Mouse (Mus musculus) midbrain, embryonic 11.5 days (tissue): Measurements from ENCODE around the gene Serpini2. TPM values are rescaled to one million over a fixed set of nuclear protein-coding genes. Genes with fewer than 3 reads are reported as not detected.

Experiments used
- ATAC-seq: fragments of 200-750 bp; cut with Nextera tagmentation; 2 replicates; pipeline ENCODE4 v1.8.0; 2017; ENCODE audit warnings: moderate TSS enrichment, moderate library complexity; ENCODE audit not compliant: low FRiP score
- DNase-seq: peaks from one replicate; pipeline ENCODE4 v3.0.0; 2015; ENCODE audit warnings: low spot score; ENCODE audit errors: missing footprints
- H3K27ac ChIP-seq: fragments of 300-500 bp; sonication (generic); 2 replicates; pipeline ENCODE4 v1.5.1; 2014; ENCODE audit warnings: low read depth, low read length
- H3K27me3 ChIP-seq: fragments of 300-500 bp; sonication (generic); 2 replicates; pipeline ENCODE4 v1.6.1; 2014; ENCODE audit warnings: mild to moderate bottlenecking, low read length, moderate library complexity, mixed read lengths; ENCODE audit not compliant: control insufficient read depth, insufficient read depth
- H3K36me3 ChIP-seq: fragments of 300-500 bp; sonication (generic); 2 replicates; pipeline ENCODE4 v1.6.1; 2014; ENCODE audit warnings: mild to moderate bottlenecking, low read length, moderate library complexity, mixed read lengths; ENCODE audit not compliant: control insufficient read depth, insufficient read depth
- H3K4me1 ChIP-seq: fragments of 300-500 bp; sonication (generic); 2 replicates; pipeline ENCODE4 v1.6.1; 2014; ENCODE audit warnings: low read length; ENCODE audit not compliant: control insufficient read depth, insufficient read depth
- H3K4me2 ChIP-seq: fragments of 300-500 bp; sonication (generic); 2 replicates; pipeline ENCODE4 v1.6.1; 2014; ENCODE audit warnings: mild to moderate bottlenecking, moderate library complexity
- H3K4me3 ChIP-seq: fragments of 300-500 bp; sonication (generic); 2 replicates; pipeline ENCODE4 v1.5.1; 2014; ENCODE audit warnings: low read depth, low read length
- H3K9ac ChIP-seq: fragments of 300-500 bp; sonication (generic); 2 replicates; pipeline ENCODE4 v1.6.1; 2014; ENCODE audit warnings: low read length
- H3K9me3 ChIP-seq: fragments of 300-500 bp; sonication (generic); 2 replicates; pipeline ENCODE4 v1.6.1; 2016; ENCODE audit warnings: low read length; ENCODE audit not compliant: control insufficient read depth
- WGBS: fragments of 180-500 bp; shearing (Covaris S2); extraction: QIAGEN DNeasy Blood & Tissue Kit; methylation state at CpG from one replicate; pipeline ENCODE4 v1.1.7; 2014; 5-methylcytosine and 5-hydroxymethylcytosine counted together
- polyA plus RNA-seq: library from polyadenylated mRNA; unstranded; fragments of >200 nt; fragmentation: Nextera tagmentation; extraction: Ambion mirVana; gene quantifications from 2 replicates; pipeline ENCODE4 v1.2.1, GENCODE M21; 2014

Serpini2 gene
- polyA plus RNA-seq, 1 experiment from 2014 or later, result not detected

GRCm38 (mm10) chr3:75293243-75293642, 23.4 kb upstream of the Serpini2 start:
- no peak for ATAC-seq
- H3K9me3 ChIP-seq, result no peaks in the 10 kb centered on the region
- H3K27ac ChIP-seq, result no peak overlapping the region
- H3K4me1 ChIP-seq, result peaks cover 4% of the 10 kb centered on the region; the same call in 1 of the 2 replicates
- no peaks in the 10 kb centered on the region for H3K27me3 ChIP-seq
- no peak for DNase-seq
- H3K9ac ChIP-seq, result no peak overlapping the region
- WGBS, result 83% methylated on average over 2 of the region's 2 CpGs
- no peak overlapping the region for H3K4me3 ChIP-seq
- H3K36me3 ChIP-seq, result no peaks in the 10 kb centered on the region
- H3K4me2 ChIP-seq, result no peak overlapping the region

- H3K27ac ChIP-seq, result no peak overlapping the region
- no peak for ATAC-seq
Measured at GRCm38 (mm10) chr3:75277455-75277854, 7.6 kb upstream of the Serpini2 start.

DNA sequence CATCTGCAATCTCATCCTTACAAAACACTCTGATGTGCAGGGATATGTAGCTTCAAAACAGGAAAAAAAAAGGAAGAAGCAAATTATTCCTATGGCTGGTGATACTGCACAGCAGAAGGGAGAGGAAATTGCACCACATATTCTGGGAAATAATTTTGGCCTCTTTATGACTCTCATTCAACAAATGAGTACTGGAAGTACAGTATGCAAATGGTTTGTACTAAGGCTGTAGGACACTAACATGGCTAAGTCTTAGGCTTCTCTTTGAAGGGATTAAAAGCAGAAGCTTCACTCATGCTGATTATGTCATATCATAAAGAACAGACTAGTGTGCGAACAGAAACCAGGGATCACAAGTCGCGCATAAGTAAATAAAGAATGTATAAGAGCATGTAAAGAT, 6.6 kb upstream of the Serpini2 start:
- Histone ChIP-seq H3K27me3 (no peaks in the 10 kb centered on the region), H3K27ac (no peak overlapping the region), H3K4me2 (no peak overlapping the region), H3K9me3 (no peaks in the 10 kb centered on the region), H3K4me3 (no peak overlapping the region), H3K36me3 (no peaks in the 10 kb centered on the region), H3K4me1 (no peaks in the 10 kb centered on the region), H3K9ac (no peak overlapping the region)
- ATAC-seq (no peak), DNase-seq (no peak)
- 78% methylated on average over 3 of the region's 3 CpGs for WGBS

More at GRCm38 (mm10) chr3:75277455-75277854, 7.6 kb upstream of the Serpini2 start:
- 85% methylated on average over 4 of the region's 4 CpGs for WGBS
- Histone ChIP-seq H3K9ac (no peak overlapping the region), H3K4me2 (no peak overlapping the region), H3K4me1 (no peaks in the 10 kb centered on the region), H3K36me3 (no peaks in the 10 kb centered on the region), H3K4me3 (no peak overlapping the region), H3K9me3 (no peaks in the 10 kb centered on the region), H3K27me3 (no peaks in the 10 kb centered on the region)
- no peak for DNase-seq

- no peak for ATAC-seq
- no peak overlapping the region for H3K4me2 ChIP-seq
- no peak for DNase-seq
Measured at GRCm38 (mm10) chr3:75275127-75275526, 5.2 kb upstream of the Serpini2 start.

GRCm38 (mm10) chr3:75259356-75259755, 10.5 kb downstream of the Serpini2 start:
- H3K4me2 ChIP-seq, result no peak overlapping the region
- DNase-seq, result no peak
- ATAC-seq, result no peak
- no peaks in the 10 kb centered on the region for H3K27me3 ChIP-seq
- H3K9ac ChIP-seq, result no peak overlapping the region
- no peak overlapping the region for H3K27ac ChIP-seq
- H3K9me3 ChIP-seq, result no peaks in the 10 kb centered on the region
- no peaks in the 10 kb centered on the region for H3K4me1 ChIP-seq
- no peak overlapping the region for H3K4me3 ChIP-seq
- H3K36me3 ChIP-seq, result no peaks in the 10 kb centered on the region

More at GRCm38 (mm10) chr3:75275127-75275526, 5.2 kb upstream of the Serpini2 start:
- no peaks in the 10 kb centered on the region for H3K27me3 ChIP-seq
- H3K9me3 ChIP-seq, result no peaks in the 10 kb centered on the region
- no peaks in the 10 kb centered on the region for H3K36me3 ChIP-seq
- no peak overlapping the region for H3K4me3 ChIP-seq
- no peaks in the 10 kb centered on the region for H3K4me1 ChIP-seq
- no peak overlapping the region for H3K27ac ChIP-seq
- no peak overlapping the region for H3K9ac ChIP-seq

DNA sequence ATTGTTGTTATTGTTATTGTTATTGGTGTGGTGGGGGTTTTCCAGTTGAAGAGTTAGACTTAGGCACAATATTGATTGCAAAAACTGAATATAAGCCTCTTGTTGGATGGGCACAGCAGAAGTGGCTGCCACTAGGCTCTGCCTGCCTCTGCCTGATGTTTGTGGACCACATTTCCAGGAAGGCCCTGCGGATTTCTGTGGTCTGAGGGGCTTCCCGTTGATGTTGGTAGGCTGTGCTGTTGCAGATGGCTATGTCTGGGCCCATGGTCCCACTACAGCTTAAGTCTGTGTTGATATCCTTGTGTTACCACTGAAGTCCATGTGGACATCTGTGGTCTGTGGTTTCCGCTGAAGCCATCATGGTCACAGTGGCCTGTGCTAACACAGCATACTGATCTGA, 50.2 kb downstream of the Serpini2 start:
- ATAC-seq (no peak), DNase-seq (no peak)

DNA sequence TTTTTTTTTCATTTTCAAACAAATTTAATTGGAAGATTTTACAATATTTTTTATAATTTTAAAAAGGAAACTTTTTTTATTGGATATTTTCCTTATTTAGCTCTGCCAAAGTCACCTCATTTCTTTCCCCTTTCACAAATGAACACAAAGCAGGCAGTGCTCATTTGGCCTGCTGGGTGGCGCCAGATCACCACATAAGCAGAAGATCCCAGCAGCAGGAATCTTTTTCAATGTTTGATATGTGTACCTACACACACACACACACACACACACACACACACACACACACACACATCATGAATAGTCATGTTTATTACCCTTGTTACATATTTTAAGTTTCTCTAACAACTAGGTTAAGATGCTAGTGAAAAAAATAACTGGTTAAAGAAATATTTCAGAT, 50.7 kb downstream of the Serpini2 start:
- 4% methylated on average over 1 of the region's 1 CpGs for WGBS
- ATAC-seq, result peak; percentile 73
- peak; percentile 87 for DNase-seq
- no peaks in the 10 kb centered on the region for H3K4me1 ChIP-seq
- no peak overlapping the region for H3K9ac ChIP-seq
- no peaks in the 10 kb centered on the region for H3K9me3 ChIP-seq
- H3K4me3 ChIP-seq, result no peak overlapping the region
- no peaks in the 10 kb centered on the region for H3K27me3 ChIP-seq
- no peak overlapping the region for H3K27ac ChIP-seq
- no peaks in the 10 kb centered on the region for H3K36me3 ChIP-seq
- no peak overlapping the region for H3K4me2 ChIP-seq

More for the DNA sequence above, 50.2 kb downstream of the Serpini2 start:
- H3K4me2 ChIP-seq, result no peak overlapping the region
- no peaks in the 10 kb centered on the region for H3K27me3 ChIP-seq
- no peak overlapping the region for H3K4me3 ChIP-seq
- no peak overlapping the region for H3K27ac ChIP-seq
- no peak overlapping the region for H3K9ac ChIP-seq
- 66% methylated on average over 3 of the region's 3 CpGs for WGBS
- H3K36me3 ChIP-seq, result no peaks in the 10 kb centered on the region
- H3K9me3 ChIP-seq, result no peaks in the 10 kb centered on the region
- no peaks in the 10 kb centered on the region for H3K4me1 ChIP-seq

- ATAC-seq, result peak; percentile 73; the same call in 1 of the 2 replicates
- peak; percentile 91 for DNase-seq
- Histone ChIP-seq H3K27me3 (no peaks in the 10 kb centered on the region), H3K9ac (no peak overlapping the region), H3K4me1 (no peaks in the 10 kb centered on the region), H3K9me3 (no peaks in the 10 kb centered on the region), H3K27ac (no peak overlapping the region), H3K36me3 (no peaks in the 10 kb centered on the region), H3K4me3 (no peak overlapping the region), H3K4me2 (no peak overlapping the region)
- WGBS, result 40% methylated on average over 12 of the region's 12 CpGs
Measured at GRCm38 (mm10) chr3:75202808-75203503, 66.9 kb downstream of the Serpini2 start.
